Mouse (Mus musculus) 416B (cell line): Measurements from ENCODE around the gene Ccdc47.
"Not testable (repeated sequence)": the region's sequence is repeated elsewhere in the genome, so short reads cannot be mapped to it uniquely, and the experiment has no call there.

Source experiments
- DNase-seq: peaks from one replicate; pipeline ENCODE4 v3.0.0; 2011; ENCODE audit warnings: low read depth

Gene Ccdc47

GRCm38 (mm10) chr11:106215927-106216729, at the start of gene Ccdc47:
Gene Ccdc47, minus strand, starts transcription at chr11:106216344.
- peak; percentile 100 for DNase-seq

- no peak for DNase-seq
These were observed 49.4 kb upstream of the Ccdc47 start for GRCm38 (mm10) chr11:106265570-106265969.

GRCm38 (mm10) chr11:106264988-106265387, 48.8 kb upstream of the Ccdc47 start:
- DNase-seq, result no peak

GRCm38 (mm10) chr11:106263963-106264362, 47.8 kb upstream of the Ccdc47 start:
- DNase-seq, result no peak

- DNase-seq, result no peak
These were observed 44.8 kb upstream of the Ccdc47 start for GRCm38 (mm10) chr11:106260826-106261450.

GRCm38 (mm10) chr11:106256775-106257174, 40.6 kb upstream of the Ccdc47 start:
- DNase-seq, result no peak

GRCm38 (mm10) chr11:106255685-106256451, 39.7 kb upstream of the Ccdc47 start, which contains the start of the genes Ftsj3 and Psmc5:
Gene Ftsj3, minus strand, starts transcription at chr11:106256079.
Gene Psmc5, plus strand, starts transcription at chr11:106256154.
- peak; percentile 96 for DNase-seq

- DNase-seq, result peak; percentile 55
These were observed 39.0 kb upstream of the Ccdc47 start for GRCm38 (mm10) chr11:106255174-106255573.

- no peak for DNase-seq
These were observed 38.6 kb upstream of the Ccdc47 start for GRCm38 (mm10) chr11:106254767-106255166.

GRCm38 (mm10) chr11:106249326-106249725, 33.2 kb upstream of the Ccdc47 start:
- DNase-seq, result no peak

- peak; percentile 53 for DNase-seq
These were observed 30.7 kb upstream of the Ccdc47 start for GRCm38 (mm10) chr11:106246834-106247233.

GRCm38 (mm10) chr11:106233978-106234377, 17.8 kb upstream of the Ccdc47 start:
- not testable (repeated sequence) for DNase-seq

GRCm38 (mm10) chr11:106220603-106221002, 4.5 kb upstream of the Ccdc47 start:
- no peak for DNase-seq

GRCm38 (mm10) chr11:106216730-106217490, 766 bp upstream of the Ccdc47 start, which contains the start of gene Ddx42:
Gene Ddx42, plus strand, starts transcription at chr11:106216926.
- DNase-seq, result peak; percentile 98

GRCm38 (mm10) chr11:106215450-106215859, 689 bp downstream of the Ccdc47 start:
- peak; percentile 31 for DNase-seq

GRCm38 (mm10) chr11:106214856-106215255, 1.3 kb downstream of the Ccdc47 start:
- DNase-seq, result no peak

GRCm38 (mm10) chr11:106212771-106213170, 3.4 kb downstream of the Ccdc47 start:
- no peak for DNase-seq

GRCm38 (mm10) chr11:106202123-106202465, 14.1 kb downstream of the Ccdc47 start, which contains the start of gene Strada:
Gene Strada, minus strand, starts transcription at chr11:106202168.
- DNase-seq, result no peak

GRCm38 (mm10) chr11:106201337-106202122, 14.6 kb downstream of the Ccdc47 start:
- no peak for DNase-seq

- DNase-seq, result no peak
These were observed 15.4 kb downstream of the Ccdc47 start for GRCm38 (mm10) chr11:106200756-106201155.

- DNase-seq, result not testable (repeated sequence)
These were observed 16.1 kb downstream of the Ccdc47 start for GRCm38 (mm10) chr11:106199997-106200396.
